Mouse (Mus musculus) thymus, postnatal 10 days (tissue): Measurements from ENCODE around the gene Tnfrsf17.
"Not testable (repeated sequence)": the region's sequence is repeated elsewhere in the genome, so short reads cannot be mapped to it uniquely, and the experiment has no call there.

Experiments used
- DNase-seq, 2 experiments: peaks; one replicate each; pipeline ENCODE4 v3.0.0; 2021; ENCODE audit warnings: low spot score in 2 of 2

Gene Tnfrsf17

GRCm38 (mm10) chr16:11313512-11313911, at the start of gene Tnfrsf17:
Gene Tnfrsf17, plus strand, starts transcription at chr16:11313812.
- no peak for DNase-seq

- no peak for DNase-seq
Measured at GRCm38 (mm10) chr16:11266556-11266955, 47.1 kb upstream of the Tnfrsf17 start.

DNA sequence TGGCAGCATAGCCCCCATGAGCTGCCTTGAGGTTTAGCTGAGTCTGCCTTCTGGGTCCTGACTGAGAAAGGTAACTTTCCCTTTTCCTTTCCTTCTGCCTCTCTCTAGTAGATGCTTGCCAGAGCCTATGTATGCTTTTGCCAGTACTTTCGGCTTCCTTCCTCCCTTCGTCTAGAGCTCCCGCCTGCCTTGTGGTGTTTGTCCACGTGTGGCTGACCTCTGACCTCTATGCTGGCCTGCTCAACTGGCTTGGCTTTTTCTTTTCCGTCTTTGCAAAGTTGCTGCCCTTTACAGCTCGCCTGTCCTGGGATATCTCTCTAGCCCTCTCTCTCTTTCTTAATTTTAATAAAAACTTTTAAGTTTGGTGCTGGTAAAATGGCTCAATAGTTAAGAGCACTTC, 43.8 kb upstream of the Tnfrsf17 start:
- DNase-seq, result no peak

GRCm38 (mm10) chr16:11270642-11271041, 43.0 kb upstream of the Tnfrsf17 start:
- DNase-seq, result no peak

- DNase-seq, result no peak
Measured at GRCm38 (mm10) chr16:11271073-11271472, 42.5 kb upstream of the Tnfrsf17 start.

DNA sequence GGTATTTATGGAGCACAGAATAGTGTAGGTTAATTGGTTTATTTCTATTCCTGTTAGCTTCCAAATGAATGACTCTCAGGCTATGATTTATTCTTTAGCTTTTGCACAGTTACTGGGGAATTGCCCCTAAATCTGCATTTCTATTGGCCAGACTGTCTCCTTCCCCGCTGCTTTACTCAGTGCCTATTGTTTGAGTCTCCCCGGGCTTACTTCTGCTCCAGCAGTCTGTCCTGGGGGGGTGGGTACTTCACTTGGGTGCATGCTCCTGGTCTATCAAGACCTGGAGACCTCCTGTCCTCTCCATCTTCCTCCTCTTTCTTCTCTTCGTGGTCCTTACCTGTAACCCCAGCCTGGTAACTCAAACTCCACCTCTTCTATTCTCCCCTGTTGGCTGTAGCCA, 36.7 kb upstream of the Tnfrsf17 start:
- no peak for DNase-seq

DNA sequence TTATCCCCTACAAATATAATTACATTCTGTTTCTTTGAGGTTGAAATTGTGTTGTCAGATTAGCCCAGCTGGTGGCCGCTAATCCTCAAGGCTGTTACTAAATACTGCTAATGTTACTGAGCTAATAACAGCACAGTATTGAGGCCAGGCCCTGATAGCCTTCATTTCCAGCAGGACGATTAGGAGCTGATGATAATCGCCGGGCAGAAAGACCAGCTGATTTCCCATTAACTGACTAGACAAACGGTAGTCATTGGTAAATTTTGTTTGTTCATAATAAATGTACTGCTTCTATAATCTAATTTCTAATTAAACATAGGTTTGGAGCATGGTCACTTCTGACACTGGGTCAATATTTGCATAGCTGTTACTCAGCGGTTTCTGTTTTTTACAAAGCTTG, 34.8 kb upstream of the Tnfrsf17 start:
- no peak for DNase-seq

DNA sequence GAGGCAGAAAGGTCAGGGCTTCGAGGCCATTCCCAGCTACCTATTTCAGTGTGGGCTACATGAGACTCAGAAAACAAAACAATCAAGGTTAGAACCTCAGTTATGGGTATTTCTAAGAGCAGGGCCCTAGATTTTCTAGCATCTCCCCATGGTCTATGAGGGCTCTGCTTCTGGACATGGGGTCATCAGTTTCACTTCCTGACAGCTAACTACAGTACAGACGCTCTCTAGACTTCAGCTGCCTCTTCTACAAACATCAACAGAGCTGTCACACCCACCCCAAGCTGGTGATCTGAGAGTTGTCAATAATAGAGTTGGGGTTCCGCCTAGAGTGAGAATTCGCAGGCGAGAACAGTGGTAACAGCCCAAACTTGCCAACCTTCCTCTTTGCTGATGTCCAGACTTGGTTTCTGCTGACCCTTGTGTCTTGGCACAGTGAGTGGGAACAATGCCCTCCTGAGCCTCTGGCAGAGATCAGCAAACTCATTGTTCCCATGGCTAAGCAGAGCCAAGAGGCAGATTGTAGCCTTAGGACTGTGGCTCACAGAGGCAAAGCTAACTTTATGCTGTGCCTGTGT, 30.9 kb upstream of the Tnfrsf17 start:
- DNase-seq, result no peak

- no peak for DNase-seq
Measured at GRCm38 (mm10) chr16:11284881-11285280, 28.7 kb upstream of the Tnfrsf17 start.

- DNase-seq, result no peak
Measured at GRCm38 (mm10) chr16:11285949-11286348, 27.7 kb upstream of the Tnfrsf17 start.

GRCm38 (mm10) chr16:11288873-11289272, 24.7 kb upstream of the Tnfrsf17 start:
- DNase-seq, result not testable (repeated sequence)

GRCm38 (mm10) chr16:11295583-11295982, 18.0 kb upstream of the Tnfrsf17 start:
- not testable (repeated sequence) for DNase-seq

- DNase-seq, result not testable (repeated sequence)
Measured at GRCm38 (mm10) chr16:11297700-11298099, 15.9 kb upstream of the Tnfrsf17 start.

GRCm38 (mm10) chr16:11303741-11304140, 9.9 kb upstream of the Tnfrsf17 start:
- DNase-seq, result no peak

- no peak for DNase-seq
Measured at GRCm38 (mm10) chr16:11305531-11305930, 8.1 kb upstream of the Tnfrsf17 start.

GRCm38 (mm10) chr16:11315786-11316320, 2.2 kb downstream of the Tnfrsf17 start:
- DNase-seq, result no peak

- no peak for DNase-seq
Measured at GRCm38 (mm10) chr16:11316748-11317147, 3.1 kb downstream of the Tnfrsf17 start.

GRCm38 (mm10) chr16:11317324-11317723, 3.7 kb downstream of the Tnfrsf17 start:
- no peak for DNase-seq

DNA sequence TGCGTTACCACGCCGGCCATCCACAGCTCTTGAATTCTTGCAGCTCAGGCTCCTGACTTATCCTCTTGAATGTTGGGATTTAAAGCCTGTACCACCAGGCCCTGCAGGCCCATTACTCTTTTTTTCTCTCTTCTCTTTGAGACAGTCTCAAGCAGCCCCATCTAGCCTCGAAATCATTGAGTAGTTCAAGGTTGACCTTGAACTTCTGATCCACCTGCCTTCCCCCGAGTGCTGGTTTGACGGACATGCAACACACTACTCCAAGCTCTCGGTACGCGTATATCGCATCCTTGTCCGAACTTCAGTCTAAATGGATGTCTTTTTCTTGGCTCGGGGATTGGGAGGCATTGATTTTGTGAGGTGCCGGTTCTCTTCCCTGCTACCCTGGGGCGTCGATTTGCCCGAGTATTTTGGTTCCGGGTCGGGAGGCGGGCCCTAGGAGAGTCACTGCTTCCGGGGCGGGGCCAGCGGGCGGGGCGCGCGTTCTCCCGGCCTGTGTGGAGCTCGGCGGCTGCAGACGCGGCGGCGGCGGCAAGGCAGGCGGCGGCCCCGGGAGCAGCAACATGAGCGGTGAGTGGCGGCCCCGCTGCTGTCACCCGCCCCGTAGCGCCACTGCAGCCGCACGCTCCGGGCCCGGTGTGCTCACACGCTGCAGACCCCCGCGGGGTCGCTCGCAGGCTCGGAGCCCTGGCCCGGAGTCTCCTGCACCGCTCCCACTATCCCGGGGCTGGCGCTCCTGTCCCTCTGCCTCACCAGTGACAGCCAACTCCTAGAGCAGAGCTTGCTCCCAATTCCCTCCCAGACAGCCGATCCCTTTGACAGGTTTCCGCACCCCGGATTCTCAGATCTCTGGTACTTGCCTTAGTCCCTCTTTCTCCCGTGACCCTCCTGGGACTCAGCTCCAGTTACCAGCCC, 9.1 kb downstream of the Tnfrsf17 start, which contains the start of gene Snx29:
Gene Snx29 (plus strand): TSS at position 500 of the 915 bp plus-strand sequence.
- DNase-seq, result peak; percentile 94 to 99

GRCm38 (mm10) chr16:11323324-11324051, 9.9 kb downstream of the Tnfrsf17 start:
- peak in 1 of 2 experiments; percentile 17 for DNase-seq

GRCm38 (mm10) chr16:11330081-11330800, 16.6 kb downstream of the Tnfrsf17 start:
- no peak for DNase-seq
